Mouse (Mus musculus): ENCODE data around the gene Olfr1089. TPM values are rescaled to one million over a fixed set of nuclear protein-coding genes. Genes with fewer than 3 reads are reported as not detected.

Olfr1089 gene
- total RNA-seq (2021) = not detected
- long read RNA-seq, experiment 1 = 0 reads
- long read RNA-seq, experiment 2 = 0 reads

GRCm38 (mm10) chr2:86733601-86734000 lies at the start of gene Olfr1089:
Olfr1089 (minus strand) TSS chr2:86733701.
- intact Hi-C loops (cut with DNase I; ENCODE audit: low total_unique reads) = no loop called here
- DNase-seq = no peak

GRCm38 (mm10) chr2:86782179-86782578 lies 48.7 kb upstream of the Olfr1089 start, which contains the start of gene Olfr1093:
Olfr1093 (plus strand) TSS chr2:86782479.
- DNase-seq = no peak
- intact Hi-C loops (cut with DNase I; ENCODE audit: low total_unique reads) = no loop called here

GRCm38 (mm10) chr2:86761050-86761449 lies 27.5 kb upstream of the Olfr1089 start:
- DNase-seq = no peak
- intact Hi-C loops (cut with DNase I; ENCODE audit: low total_unique reads) = no loop called here

GRCm38 (mm10) chr2:86758893-86759292 lies 25.4 kb upstream of the Olfr1089 start, which contains the start of gene Olfr1090:
Olfr1090 (minus strand) TSS chr2:86758993.
- no peak for DNase-seq
- intact Hi-C loops (cut with DNase I; ENCODE audit: low total_unique reads) = no loop called here

GRCm38 (mm10) chr2:86698295-86698694 lies 35.2 kb downstream of the Olfr1089 start, which contains the start of gene Olfr1087:
Olfr1087 (minus strand) TSS chr2:86698395.
- no peak for DNase-seq
- intact Hi-C loops (cut with DNase I; ENCODE audit: low total_unique reads) = no loop called here

Other genes starting within 250 kb of the Olfr1089 start
- gene Olfr228, start 246.3 kb downstream of the Olfr1089 start, total RNA-seq (2021) = not detected
- gene Olfr1076, start 225.2 kb downstream of the Olfr1089 start, total RNA-seq (2021) = not detected
- gene Olfr1079, start 191.2 kb downstream of the Olfr1089 start, total RNA-seq (2021) = not detected
- gene Olfr1080, start 175.5 kb downstream of the Olfr1089 start, total RNA-seq (2021) = not detected
- gene Olfr1082, start 134.7 kb downstream of the Olfr1089 start, total RNA-seq (2021) = not detected
- not detected for gene Olfr1084, start 94.0 kb downstream of the Olfr1089 start, total RNA-seq (2021)
- not detected for gene Olfr1085, start 71.7 kb downstream of the Olfr1089 start, total RNA-seq (2021)
- not detected for gene Olfr1086, start 53.6 kb downstream of the Olfr1089 start, total RNA-seq (2021)
- not detected for gene Olfr1087, start 35.3 kb downstream of the Olfr1089 start, total RNA-seq (2021)
- not detected for gene Olfr1090, start 25.3 kb upstream of the Olfr1089 start, total RNA-seq (2021)
- not detected for gene Olfr1093, start 48.8 kb upstream of the Olfr1089 start, total RNA-seq (2021)
- not detected for gene Olfr141, start 76.3 kb upstream of the Olfr1089 start, total RNA-seq (2021)
- not detected for gene Olfr1094, start 91.0 kb upstream of the Olfr1089 start, total RNA-seq (2021)
- gene Olfr1095, start 118.0 kb upstream of the Olfr1089 start, total RNA-seq (2021) = not detected
- not detected for gene Gm13723, start 141.1 kb upstream of the Olfr1089 start, total RNA-seq (2021)
- not detected for gene Olfr1097, start 158.5 kb upstream of the Olfr1089 start, total RNA-seq (2021)
- not detected for gene Olfr1098, start 190.8 kb upstream of the Olfr1089 start, total RNA-seq (2021)
- gene Olfr1099, start 227.0 kb upstream of the Olfr1089 start, total RNA-seq (2021) = not detected
- gene Olfr1100, start 246.3 kb upstream of the Olfr1089 start, total RNA-seq (2021) = not detected

Data from gastrocnemius, postnatal 14 days (tissue).